Mouse (Mus musculus): Measurements from ENCODE around the gene Sbsn. TPM values are rescaled to one million over a fixed set of nuclear protein-coding genes. Genes with fewer than 3 reads are reported as not detected.
"Not testable (repeated sequence)": the region's sequence is repeated elsewhere in the genome, so short reads cannot be mapped to it uniquely, and the experiment has no call there.

The Sbsn gene
- total RNA-seq (2017) = 2.0 and 5.8 TPM in 2 replicates

DNA sequence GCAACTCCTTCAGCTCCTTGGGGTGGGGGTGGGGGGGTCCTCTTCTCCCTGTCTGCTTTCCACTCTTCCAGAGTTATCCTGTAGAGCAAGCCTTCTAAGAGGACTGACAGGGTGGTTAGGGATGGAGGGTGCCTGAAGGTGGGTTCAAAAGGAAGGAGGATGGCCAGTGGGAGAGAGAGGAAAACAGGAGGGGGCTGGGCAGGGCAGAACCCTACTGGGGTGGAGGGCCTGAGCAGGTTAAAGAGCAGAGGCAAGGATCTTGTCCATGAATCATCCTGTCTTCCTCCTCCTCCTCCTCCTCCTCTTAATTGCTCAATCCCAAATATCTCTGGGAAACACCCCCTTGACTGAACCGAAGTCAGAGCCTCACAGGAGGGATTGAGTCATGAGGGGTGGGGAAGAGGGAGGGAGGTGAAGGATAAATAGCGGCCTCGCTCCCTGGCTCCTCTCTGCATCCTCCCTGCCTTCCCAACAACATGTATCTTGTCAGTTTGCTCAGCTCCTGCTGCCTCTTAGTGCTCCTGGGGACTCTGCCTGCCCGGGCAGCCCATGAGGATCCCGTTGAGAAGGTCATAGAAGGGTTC, at the start of gene Sbsn:
Gene Sbsn, plus strand, starts transcription at position 386 of the 584 bp plus-strand sequence.
- no peak for ATAC-seq (ENCODE audit: extremely low read depth, insufficient number of reproducible peaks, low FRiP score, poor library complexity, severe bottlenecking)

DNA sequence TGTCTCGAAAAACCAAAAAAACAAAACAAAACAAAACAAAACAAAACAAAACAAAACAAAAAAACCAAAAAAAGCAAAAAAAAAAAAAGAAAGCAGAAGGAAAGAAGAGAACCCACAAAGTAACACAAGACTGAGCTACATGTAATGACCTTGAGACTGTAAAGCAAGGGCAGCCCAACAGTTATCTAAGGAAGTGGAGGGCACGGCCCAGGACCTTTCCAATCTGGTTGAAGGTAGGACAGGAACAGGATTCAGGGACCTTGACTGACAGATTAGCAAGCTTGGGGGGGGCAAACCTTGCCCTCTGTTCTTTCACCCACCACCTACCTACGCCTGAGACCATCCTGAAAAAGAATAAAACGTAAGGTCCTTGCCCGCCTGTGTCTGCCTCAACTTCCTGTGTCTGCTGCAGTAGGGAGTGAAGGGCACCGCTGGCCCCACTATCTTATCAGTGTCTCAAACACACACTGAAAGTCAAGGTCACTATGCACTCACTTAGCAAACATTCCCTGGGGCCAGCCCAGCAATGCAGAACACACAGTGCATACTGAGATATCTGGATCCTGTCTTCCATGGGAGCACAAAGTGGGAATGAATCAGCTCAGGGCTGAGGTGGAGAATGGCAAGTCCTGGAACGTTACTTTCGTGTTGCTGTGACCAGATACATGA, 44.9 kb upstream of the Sbsn start:
- no peak for ATAC-seq (ENCODE audit: extremely low read depth, insufficient number of reproducible peaks, low FRiP score, poor library complexity, severe bottlenecking)

- ATAC-seq (ENCODE audit: extremely low read depth, insufficient number of reproducible peaks, low FRiP score, poor library complexity, severe bottlenecking) = no peak
Observed at GRCm38 (mm10) chr7:30707441-30707840, 43.8 kb upstream of the Sbsn start.

DNA sequence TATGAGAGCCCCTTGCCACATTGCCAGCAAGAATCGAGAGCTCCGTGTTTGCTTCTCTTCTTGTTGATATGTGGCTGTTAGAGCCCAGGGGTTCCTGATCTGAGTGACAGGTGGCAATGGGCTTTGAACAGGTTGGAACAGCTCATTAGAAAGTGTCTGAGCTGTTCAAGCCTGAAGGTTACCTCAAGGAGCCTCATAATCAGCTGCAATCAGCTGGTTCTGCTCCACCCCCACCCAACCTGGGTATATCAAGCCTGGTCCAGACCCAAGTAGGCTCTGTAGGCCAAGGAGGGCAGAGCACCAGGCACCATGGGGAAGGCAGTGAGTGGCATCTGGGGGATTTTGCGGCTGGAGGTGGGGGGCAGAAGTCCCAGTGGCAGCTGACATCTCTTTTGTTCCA, 39.3 kb upstream of the Sbsn start, which contains the start of gene Atp4a:
Gene Atp4a, plus strand, starts transcription at position 268 of the 400 bp plus-strand sequence.
- no peak for ATAC-seq (ENCODE audit: extremely low read depth, insufficient number of reproducible peaks, low FRiP score, poor library complexity, severe bottlenecking)

GRCm38 (mm10) chr7:30717006-30717715, 34.1 kb upstream of the Sbsn start:
- ATAC-seq (ENCODE audit: extremely low read depth, insufficient number of reproducible peaks, low FRiP score, poor library complexity, severe bottlenecking) = peak; percentile 59

- no peak for ATAC-seq (ENCODE audit: extremely low read depth, insufficient number of reproducible peaks, low FRiP score, poor library complexity, severe bottlenecking)
Observed at GRCm38 (mm10) chr7:30717716-30718046, 33.6 kb upstream of the Sbsn start.

- no peak for ATAC-seq (ENCODE audit: extremely low read depth, insufficient number of reproducible peaks, low FRiP score, poor library complexity, severe bottlenecking)
Observed at GRCm38 (mm10) chr7:30719669-30720068, 31.6 kb upstream of the Sbsn start.

GRCm38 (mm10) chr7:30721286-30721685, 30.0 kb upstream of the Sbsn start:
- no peak for ATAC-seq (ENCODE audit: extremely low read depth, insufficient number of reproducible peaks, low FRiP score, poor library complexity, severe bottlenecking)

DNA sequence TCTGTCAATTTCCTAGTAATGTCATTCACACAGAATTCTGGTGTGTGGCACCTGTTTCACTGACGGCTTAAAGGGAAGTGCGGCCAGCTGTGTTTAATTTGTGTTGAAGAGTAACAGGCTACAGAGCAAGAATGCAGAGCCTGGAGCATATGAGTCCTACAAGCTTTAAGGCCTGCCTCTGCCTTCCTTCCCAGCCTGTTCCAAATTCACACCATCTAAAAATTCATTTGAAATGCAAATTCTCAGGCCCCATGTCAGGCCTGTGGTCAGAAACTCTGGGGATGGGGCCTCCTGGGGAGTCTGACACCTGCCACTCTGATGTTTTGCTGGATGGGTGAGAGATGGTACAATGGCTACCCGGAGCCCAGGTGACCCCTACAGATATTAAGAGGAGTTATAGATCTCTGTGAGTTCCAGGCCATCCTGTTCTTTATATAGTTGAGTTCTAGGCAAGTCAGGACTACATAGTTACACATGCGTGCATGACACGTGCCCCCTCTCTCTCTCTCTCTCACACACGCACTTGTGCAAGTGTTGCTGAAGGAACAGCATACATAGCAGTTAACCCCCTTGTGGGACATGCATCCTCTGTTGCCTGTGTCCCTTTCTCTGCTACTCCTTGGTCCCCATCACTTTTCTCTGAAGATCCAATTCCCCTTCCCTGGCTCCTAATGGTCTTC, 27.9 kb upstream of the Sbsn start:
- ATAC-seq (ENCODE audit: extremely low read depth, insufficient number of reproducible peaks, low FRiP score, poor library complexity, severe bottlenecking) = no peak

DNA sequence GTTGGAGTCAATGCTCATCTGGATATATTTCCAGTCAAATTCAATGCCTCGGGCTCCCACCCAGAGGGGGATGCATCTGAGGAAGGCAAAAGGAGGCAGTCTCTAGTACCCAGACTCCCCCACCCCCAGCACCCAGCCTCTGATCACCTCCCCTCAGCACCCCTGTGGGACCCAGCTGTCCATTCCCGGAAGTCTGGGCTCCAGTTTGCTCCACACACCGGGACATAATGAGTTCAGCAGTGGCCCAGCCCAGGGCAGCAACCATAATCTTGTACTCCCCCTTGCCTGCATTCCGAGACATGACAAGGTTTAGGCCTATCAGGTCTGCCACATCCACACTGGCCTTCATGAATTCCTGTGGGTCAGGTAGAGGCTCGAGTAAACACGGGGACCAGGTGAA, 23.1 kb upstream of the Sbsn start:
- ATAC-seq (ENCODE audit: extremely low read depth, insufficient number of reproducible peaks, low FRiP score, poor library complexity, severe bottlenecking) = no peak

GRCm38 (mm10) chr7:30728739-30729395, 22.4 kb upstream of the Sbsn start:
- no peak for ATAC-seq (ENCODE audit: extremely low read depth, insufficient number of reproducible peaks, low FRiP score, poor library complexity, severe bottlenecking)

- ATAC-seq (ENCODE audit: extremely low read depth, insufficient number of reproducible peaks, low FRiP score, poor library complexity, severe bottlenecking) = peak; percentile 85
Observed at GRCm38 (mm10) chr7:30729396-30730063, 21.7 kb upstream of the Sbsn start, which contains the start of gene Tmem147. Gene Tmem147 (minus strand): TSS chr7:30729540.

GRCm38 (mm10) chr7:30730064-30730722, 21.1 kb upstream of the Sbsn start:
- ATAC-seq (ENCODE audit: extremely low read depth, insufficient number of reproducible peaks, low FRiP score, poor library complexity, severe bottlenecking) = not testable (repeated sequence)

- ATAC-seq (ENCODE audit: extremely low read depth, insufficient number of reproducible peaks, low FRiP score, poor library complexity, severe bottlenecking) = no peak
Observed at GRCm38 (mm10) chr7:30736211-30736610, 15.1 kb upstream of the Sbsn start.

DNA sequence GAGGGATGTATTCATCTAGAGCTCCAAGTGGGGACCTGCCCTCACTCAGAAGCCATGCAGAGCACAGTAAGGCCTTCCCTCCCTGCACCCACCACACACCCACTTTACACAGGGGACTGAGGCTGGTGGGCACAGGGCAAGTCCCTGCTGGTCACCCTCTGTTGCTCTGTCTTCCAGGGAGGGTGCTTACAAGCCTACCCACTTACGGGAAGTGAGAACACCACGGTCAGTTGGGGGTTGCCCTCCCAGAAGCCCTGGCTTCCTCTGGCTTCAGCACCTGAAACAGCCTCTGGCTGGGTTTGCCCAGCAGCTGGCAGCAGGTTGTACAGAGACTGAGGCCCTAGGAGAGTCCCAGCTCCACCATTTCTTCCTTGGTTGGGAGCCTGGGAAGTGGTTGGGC, 8.7 kb upstream of the Sbsn start:
- ATAC-seq (ENCODE audit: extremely low read depth, insufficient number of reproducible peaks, low FRiP score, poor library complexity, severe bottlenecking) = peak; percentile 42; the same call in 1 of the 2 replicates

- ATAC-seq (ENCODE audit: extremely low read depth, insufficient number of reproducible peaks, low FRiP score, poor library complexity, severe bottlenecking) = not testable (repeated sequence)
Observed at GRCm38 (mm10) chr7:30743617-30744016, 7.7 kb upstream of the Sbsn start, which contains the start of gene Gapdhs. Gene Gapdhs (minus strand): TSS chr7:30743681.

DNA sequence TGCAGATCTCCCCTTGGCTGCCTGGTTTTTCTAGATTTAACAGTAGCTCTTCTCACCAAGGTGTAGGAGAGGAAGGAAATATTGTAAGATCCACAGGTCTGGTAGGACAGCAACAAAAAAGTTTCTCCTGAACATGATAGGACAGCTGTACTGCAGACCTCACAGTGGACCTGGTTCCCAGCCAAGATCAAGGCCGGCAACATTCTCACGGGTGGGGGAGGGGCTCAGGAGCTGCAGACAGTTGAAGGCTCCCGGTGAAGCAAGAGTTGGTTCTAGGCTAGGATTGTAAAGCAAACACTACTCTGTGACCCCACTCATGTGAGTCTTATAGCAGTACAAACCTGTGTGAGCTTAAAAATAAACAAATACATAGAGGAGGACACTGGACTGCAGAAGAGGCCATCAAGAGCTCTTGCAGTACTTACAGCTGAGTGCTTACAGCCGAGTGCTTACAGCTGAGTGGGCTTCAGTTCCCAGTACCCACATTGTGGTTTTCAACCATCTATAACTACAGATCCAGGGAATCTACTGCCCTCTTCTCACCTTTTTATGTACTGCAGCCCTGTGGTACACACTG, 7.2 kb upstream of the Sbsn start:
- ATAC-seq (ENCODE audit: extremely low read depth, insufficient number of reproducible peaks, low FRiP score, poor library complexity, severe bottlenecking) = no peak
